Mouse (Mus musculus) embryonic facial prominence, embryonic 15.5 days (tissue): ENCODE measurements around the gene Ankrd13d. TPM values are rescaled to one million over a fixed set of nuclear protein-coding genes. Genes with fewer than 3 reads are reported as not detected.
A peak's percentile ranks its signal among the peaks of the same experiment; 100 is the strongest.

Source experiments
- ATAC-seq: fragments of 200-750 bp; cut with Nextera tagmentation; 2 replicates; pipeline ENCODE4 v1.8.0; 2017; ENCODE audit warnings: low read depth, moderate TSS enrichment; ENCODE audit not compliant: insufficient number of reproducible peaks, low FRiP score, low TSS enrichment
- H3K27ac ChIP-seq: fragments of 300-500 bp; sonication (generic); replicated peaks from 2 replicates; pipeline ENCODE4 v1.5.1; 2015; ENCODE audit warnings: mild to moderate bottlenecking, inconsistent platforms
- H3K27me3 ChIP-seq: fragments of 300-500 bp; sonication (generic); 2 replicates; pipeline ENCODE4 v1.6.1; 2015; ENCODE audit warnings: inconsistent platforms
- H3K36me3 ChIP-seq: fragments of 300-500 bp; sonication (generic); 2 replicates; pipeline ENCODE4 v1.6.1; 2015; ENCODE audit warnings: mild to moderate bottlenecking, inconsistent platforms
- H3K4me1 ChIP-seq: fragments of 300-500 bp; sonication (generic); 2 replicates; pipeline ENCODE4 v1.6.1; 2015; ENCODE audit warnings: inconsistent platforms
- H3K4me2 ChIP-seq: fragments of 300-500 bp; sonication (generic); replicated peaks from 2 replicates; pipeline ENCODE4 v1.6.1; 2015; ENCODE audit warnings: mild to moderate bottlenecking, inconsistent platforms
- H3K4me3 ChIP-seq: fragments of 300-500 bp; sonication (generic); replicated peaks from 2 replicates; pipeline ENCODE4 v1.5.1; 2015; ENCODE audit warnings: mild to moderate bottlenecking, inconsistent platforms
- H3K9ac ChIP-seq: fragments of 300-500 bp; sonication (generic); 2 replicates; pipeline ENCODE4 v1.6.1; 2015; ENCODE audit warnings: inconsistent platforms
- H3K9me3 ChIP-seq: fragments of 300-500 bp; sonication (generic); replicated peaks from 2 replicates; pipeline ENCODE4 v1.6.1; 2016; ENCODE audit warnings: inconsistent platforms
- WGBS: fragments of 180-500 bp; shearing (Covaris S2); methylation state at CpG from one replicate; pipeline ENCODE4 v1.1.7; 2015; 5-methylcytosine and 5-hydroxymethylcytosine counted together
- polyA plus RNA-seq: library from polyadenylated mRNA; unstranded; fragments of >200 nt; fragmentation: Nextera tagmentation; extraction: Ambion mirVana; gene quantifications from 2 replicates; pipeline ENCODE4 v1.2.1, GENCODE M21; 2015

Gene Ankrd13d
- 13.0 and 13.7 TPM in 2 replicates for polyA plus RNA-seq

DNA sequence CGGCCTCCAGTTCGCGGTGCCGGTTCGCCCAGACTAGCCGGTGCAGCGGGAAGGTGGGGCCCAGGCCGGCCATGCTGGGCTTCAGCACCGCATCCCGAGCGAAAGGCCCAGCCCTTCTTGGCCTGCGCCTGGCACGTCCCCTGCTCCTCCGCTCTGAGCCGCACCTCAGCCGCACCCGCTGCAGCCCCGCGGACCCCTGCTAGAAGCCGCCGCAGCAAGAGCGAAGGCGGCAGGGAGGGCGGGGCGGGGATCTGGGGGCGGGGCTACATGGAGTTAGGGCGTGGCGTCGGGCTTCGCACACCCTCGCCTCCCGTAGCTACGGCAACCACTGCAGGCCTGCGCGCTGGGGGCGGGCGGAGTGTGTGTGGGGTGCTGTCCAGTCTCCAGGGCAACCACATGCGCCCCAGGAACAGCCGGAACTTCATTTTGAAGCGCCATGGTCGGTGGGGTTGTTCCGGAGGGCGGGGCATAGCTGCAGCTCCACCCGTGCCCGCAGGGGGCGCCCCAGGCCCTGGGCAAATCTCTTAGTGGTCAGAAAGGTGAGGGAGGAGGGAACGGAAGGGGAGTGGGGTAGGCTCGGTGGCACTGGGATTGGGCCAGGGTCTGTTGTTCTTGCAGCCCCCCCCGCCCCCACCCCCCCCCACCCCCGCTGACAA lies at the start of gene Ankrd13d:
Ankrd13d (minus strand) TSS at position 240 of the 656 bp plus-strand sequence.
- peak within 1 kb of the TSS; percentile 10; the same call in 1 of the 2 replicates for H3K9ac ChIP-seq
- peaks cover 17% of the 10 kb centered on the region for H3K4me1 ChIP-seq
- ATAC-seq: peak; percentile 91
- no peaks in the 10 kb centered on the region for H3K27me3 ChIP-seq
- H3K4me3 ChIP-seq: peak within 1 kb of the TSS; percentile 50
- H3K4me2 ChIP-seq: peak within 1 kb of the TSS; percentile 63
- peak within 1 kb of the TSS; percentile 51; the same call in 1 of the 2 replicates for H3K27ac ChIP-seq
- H3K9me3 ChIP-seq: no peaks in the 10 kb centered on the region
- peaks cover 34% of the 10 kb centered on the region for H3K36me3 ChIP-seq
- WGBS: under 1% methylated on average over 50 of the region's 50 CpGs

DNA sequence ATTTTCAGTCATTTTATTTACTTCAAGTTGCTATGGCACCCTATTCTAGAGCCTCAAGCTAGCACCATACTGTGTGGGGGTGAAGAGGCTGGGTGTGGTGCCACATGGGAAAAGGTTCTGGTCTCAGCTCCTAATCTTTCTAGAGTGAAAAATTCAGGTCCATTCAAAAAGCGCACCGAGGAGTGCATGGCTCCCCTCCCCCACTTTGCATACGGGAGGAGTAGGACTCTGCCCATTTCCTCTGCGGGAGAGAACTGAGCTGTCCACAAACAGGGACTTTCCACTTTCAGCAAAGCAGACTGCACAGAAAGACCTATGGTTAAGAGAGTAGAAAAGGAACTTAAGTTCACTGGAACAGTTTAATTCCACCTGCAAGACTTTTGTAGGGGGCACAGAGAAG lies 49.7 kb upstream of the Ankrd13d start:
- peaks cover 29% of the 10 kb centered on the region for H3K36me3 ChIP-seq

DNA sequence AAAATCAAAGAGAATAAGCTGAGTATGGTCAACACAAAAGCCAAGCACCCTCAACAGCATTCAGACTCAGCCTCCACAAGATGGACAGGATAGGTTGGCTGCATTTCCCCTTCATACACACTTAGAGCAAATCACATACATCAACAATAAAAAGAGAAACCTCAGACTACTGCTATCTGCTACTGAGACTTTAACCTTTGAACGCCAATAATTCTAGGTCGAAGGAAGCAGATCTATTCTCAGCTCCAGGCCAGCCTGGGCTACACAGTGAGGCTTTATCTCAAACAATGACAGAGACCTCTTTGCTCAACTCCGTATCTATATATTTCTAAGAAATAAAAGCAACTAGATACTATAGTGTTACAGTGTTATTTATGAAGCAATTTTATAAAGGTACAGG lies 48.3 kb upstream of the Ankrd13d start:
- Histone ChIP-seq H3K9me3 (no peaks in the 10 kb centered on the region), H3K4me3 (no peak overlapping the region), H3K4me2 (no peak overlapping the region), H3K36me3 (peaks cover 43% of the 10 kb centered on the region), H3K9ac (no peak overlapping the region), H3K4me1 (peaks cover 26% of the 10 kb centered on the region), H3K27ac (no peak overlapping the region), H3K27me3 (no peaks in the 10 kb centered on the region)
- WGBS: 85% methylated on average over 3 of the region's 3 CpGs
- ATAC-seq: no peak

More for the DNA sequence above, 49.7 kb upstream of the Ankrd13d start:
- H3K4me1 ChIP-seq: peaks cover 26% of the 10 kb centered on the region
- no peaks in the 10 kb centered on the region for H3K9me3 ChIP-seq
- H3K4me3 ChIP-seq: peak overlapping the region; percentile 54
- H3K27me3 ChIP-seq: no peaks in the 10 kb centered on the region
- peak overlapping the region; percentile 37 for H3K9ac ChIP-seq
- peak overlapping the region; percentile 93 for H3K27ac ChIP-seq
- ATAC-seq: no peak
- 0% methylated on average over 4 of the region's 4 CpGs for WGBS
- peak overlapping the region; percentile 61 for H3K4me2 ChIP-seq

DNA sequence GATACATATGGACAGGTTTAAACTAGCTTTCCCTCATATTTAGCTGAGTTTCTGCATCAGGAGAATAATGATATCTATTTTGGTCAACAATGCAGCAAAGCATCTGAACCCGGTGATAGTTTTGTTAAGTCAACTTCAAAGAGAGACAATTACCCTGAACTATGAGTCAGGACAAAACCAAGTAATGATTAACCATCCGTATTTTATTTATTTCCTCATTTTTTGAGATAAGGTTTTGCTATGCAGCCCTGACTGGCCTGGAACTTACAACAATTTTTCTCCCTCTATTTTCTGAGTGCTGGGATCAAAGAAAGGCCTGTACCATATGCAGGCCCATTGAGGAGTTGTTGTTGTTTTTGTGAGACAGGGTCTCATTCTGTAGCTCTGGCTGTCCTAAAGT lies 47.7 kb upstream of the Ankrd13d start:
- Histone ChIP-seq H3K4me3 (no peak overlapping the region), H3K9ac (no peak overlapping the region), H3K9me3 (no peaks in the 10 kb centered on the region), H3K36me3 (peaks cover 50% of the 10 kb centered on the region), H3K4me1 (peaks cover 26% of the 10 kb centered on the region), H3K27me3 (no peaks in the 10 kb centered on the region), H3K4me2 (no peak overlapping the region), H3K27ac (no peak overlapping the region)
- no peak for ATAC-seq
- 87% methylated on average over 2 of the region's 2 CpGs for WGBS

DNA sequence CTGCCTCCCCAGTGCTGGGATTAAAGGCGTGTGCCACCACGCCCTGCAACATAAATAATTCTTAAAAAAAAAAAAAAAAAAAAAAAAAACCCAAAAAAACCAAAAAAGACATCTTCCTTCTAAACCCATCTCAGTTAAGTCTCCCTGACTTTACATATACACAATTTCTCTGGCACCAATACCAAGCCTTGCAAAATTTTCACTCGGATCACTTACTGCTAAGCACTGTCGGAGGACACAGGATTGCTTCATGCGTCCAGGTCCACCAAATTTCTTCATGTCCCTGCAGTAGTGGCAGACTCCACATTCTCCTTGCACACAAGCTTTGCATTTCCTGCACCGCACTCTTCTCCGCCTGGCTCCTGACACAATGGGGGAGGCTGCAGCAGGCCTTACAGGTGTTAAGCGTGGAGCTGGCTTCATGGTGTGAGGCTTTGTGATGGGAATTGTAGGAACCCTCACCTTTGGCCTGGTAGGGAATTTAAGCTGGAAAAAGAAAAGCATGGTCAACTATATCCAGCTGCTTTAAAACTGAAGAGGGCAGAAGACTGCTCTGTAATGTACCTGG lies 45.9 kb upstream of the Ankrd13d start:
- Histone ChIP-seq H3K4me2 (no peak overlapping the region), H3K36me3 (peaks cover 68% of the 10 kb centered on the region), H3K9ac (no peak overlapping the region), H3K9me3 (no peaks in the 10 kb centered on the region), H3K27me3 (no peaks in the 10 kb centered on the region), H3K27ac (no peak overlapping the region), H3K4me3 (no peak overlapping the region), H3K4me1 (peaks cover 15% of the 10 kb centered on the region)
- ATAC-seq: no peak
- 88% methylated on average over 8 of the region's 8 CpGs for WGBS

DNA sequence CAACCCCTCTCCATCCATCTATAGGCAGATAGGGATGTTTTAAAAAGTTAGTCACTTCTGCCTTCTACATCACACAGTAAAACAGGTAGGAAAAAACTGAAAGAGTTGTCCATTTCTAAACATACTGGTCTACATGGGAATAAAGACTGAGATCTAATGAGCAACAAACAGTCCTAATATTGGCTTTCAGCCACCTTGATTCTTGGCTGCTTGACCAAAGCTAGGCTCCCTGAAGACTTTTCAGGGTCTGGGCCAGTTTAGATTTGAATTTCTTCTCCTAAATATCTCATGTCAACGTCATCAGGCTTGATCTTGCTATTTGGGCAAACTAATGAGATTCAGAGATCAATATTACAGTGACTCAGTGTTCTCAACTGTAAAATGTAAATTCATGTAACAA lies 43.9 kb upstream of the Ankrd13d start:
- no peaks in the 10 kb centered on the region for H3K9me3 ChIP-seq
- no peak overlapping the region for H3K9ac ChIP-seq
- no peak overlapping the region for H3K27ac ChIP-seq
- no peak overlapping the region for H3K4me2 ChIP-seq
- H3K4me1 ChIP-seq: peaks cover 4% of the 10 kb centered on the region
- H3K4me3 ChIP-seq: no peak overlapping the region
- WGBS: 52% methylated on average over 1 of the region's 1 CpGs
- H3K36me3 ChIP-seq: peaks cover 85% of the 10 kb centered on the region
- H3K27me3 ChIP-seq: no peaks in the 10 kb centered on the region
- ATAC-seq: no peak

DNA sequence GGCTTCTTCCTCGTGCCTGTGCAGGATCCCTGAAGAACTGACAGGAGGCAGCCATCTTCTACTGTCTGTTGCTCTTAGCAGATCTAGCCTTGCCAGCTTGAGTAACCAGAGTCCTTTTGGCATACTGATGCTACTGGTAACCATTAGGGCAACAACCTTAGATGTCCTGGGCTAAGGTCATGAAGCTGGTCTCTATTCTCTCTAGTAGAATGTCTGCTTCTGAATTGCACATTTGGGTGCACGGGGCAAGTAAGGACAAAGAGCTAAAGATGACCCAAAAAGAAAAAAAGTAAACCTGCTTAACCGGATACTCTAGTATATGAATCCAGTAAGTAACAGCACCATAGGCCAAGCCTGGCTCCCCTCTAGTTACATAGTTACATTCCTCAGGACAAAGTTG lies 43.2 kb upstream of the Ankrd13d start:
- Histone ChIP-seq H3K36me3 (peaks cover 88% of the 10 kb centered on the region), H3K4me3 (no peak overlapping the region), H3K27me3 (no peaks in the 10 kb centered on the region), H3K9me3 (no peaks in the 10 kb centered on the region), H3K9ac (no peak overlapping the region), H3K4me1 (no peaks in the 10 kb centered on the region), H3K27ac (no peak overlapping the region), H3K4me2 (no peak overlapping the region)
- WGBS: 68% methylated on average over 3 of the region's 3 CpGs
- ATAC-seq: no peak

DNA sequence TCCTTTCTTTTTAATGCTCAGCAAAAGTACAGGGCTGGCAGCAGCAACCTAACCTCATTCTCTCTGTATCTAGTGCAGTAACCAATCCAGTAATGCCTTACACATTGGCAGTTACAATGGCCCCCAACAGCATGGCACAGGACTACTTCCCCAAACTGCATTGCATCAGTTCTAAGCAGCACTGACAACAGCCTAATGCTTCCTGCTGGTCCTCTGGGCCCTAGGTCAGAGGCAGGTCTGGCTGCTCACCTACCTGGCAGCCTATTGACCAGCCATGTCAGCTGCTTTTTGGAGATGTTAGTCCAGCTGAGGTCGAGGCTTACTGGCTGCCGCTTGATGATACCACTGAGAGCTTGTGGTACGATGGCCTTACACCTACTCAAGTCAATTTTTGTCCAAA lies 39.2 kb upstream of the Ankrd13d start:
- Histone ChIP-seq H3K36me3 (peaks cover 96% of the 10 kb centered on the region), H3K4me2 (no peak overlapping the region), H3K4me1 (no peaks in the 10 kb centered on the region), H3K9ac (no peak overlapping the region), H3K9me3 (no peaks in the 10 kb centered on the region), H3K27ac (no peak overlapping the region), H3K4me3 (no peak overlapping the region), H3K27me3 (no peaks in the 10 kb centered on the region)
- WGBS: 96% methylated on average over 3 of the region's 3 CpGs
- ATAC-seq: no peak

DNA sequence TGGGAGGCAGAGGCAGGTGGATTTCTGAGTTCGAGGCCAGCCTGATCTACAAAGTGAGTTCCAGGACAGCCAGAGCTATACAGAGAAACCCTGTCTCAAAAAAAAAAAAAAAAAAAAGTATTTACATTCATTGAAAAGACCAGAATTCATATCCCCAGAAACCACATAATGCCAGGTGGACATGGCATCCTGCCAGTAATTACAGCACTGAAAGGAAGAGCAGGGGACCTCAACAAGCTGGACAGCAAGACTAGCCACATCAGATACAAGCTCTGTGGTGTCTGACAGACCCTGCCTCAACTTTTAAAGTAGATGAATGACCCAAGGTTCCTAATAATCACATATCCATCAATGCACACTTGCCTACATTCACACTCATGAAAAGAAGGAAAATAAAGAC lies 38.7 kb upstream of the Ankrd13d start:
- no peak overlapping the region for H3K4me3 ChIP-seq
- H3K4me1 ChIP-seq: no peaks in the 10 kb centered on the region
- ATAC-seq: no peak
- WGBS: 91% methylated on average over 1 of the region's 1 CpGs
- H3K27ac ChIP-seq: no peak overlapping the region
- H3K4me2 ChIP-seq: no peak overlapping the region
- H3K27me3 ChIP-seq: no peaks in the 10 kb centered on the region
- no peaks in the 10 kb centered on the region for H3K9me3 ChIP-seq
- no peak overlapping the region for H3K9ac ChIP-seq
- peaks cover 96% of the 10 kb centered on the region for H3K36me3 ChIP-seq

DNA sequence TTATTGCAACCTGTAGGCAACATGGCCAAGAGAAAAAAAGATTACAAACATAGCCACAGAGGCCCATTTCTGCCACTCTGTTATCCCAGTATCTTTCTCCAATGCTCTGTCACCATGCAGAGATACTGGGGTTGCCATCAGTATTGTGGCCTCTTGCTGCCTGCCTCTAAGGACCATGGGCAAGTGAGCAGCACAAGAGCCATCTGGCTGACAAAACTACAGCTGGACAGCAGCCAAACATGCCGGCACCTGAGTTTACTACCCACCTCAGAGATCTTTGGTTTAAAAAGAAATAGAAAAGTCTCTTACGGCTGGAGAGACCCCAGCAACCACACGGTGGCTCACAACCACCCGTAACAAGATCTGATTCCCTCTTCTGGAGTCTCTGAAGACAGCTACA lies 36.3 kb upstream of the Ankrd13d start:
- peaks cover 88% of the 10 kb centered on the region for H3K36me3 ChIP-seq
- no peak overlapping the region for H3K4me2 ChIP-seq
- ATAC-seq: no peak
- no peaks in the 10 kb centered on the region for H3K27me3 ChIP-seq
- H3K9me3 ChIP-seq: no peaks in the 10 kb centered on the region
- WGBS: 67% methylated on average over 4 of the region's 4 CpGs
- H3K9ac ChIP-seq: no peak overlapping the region
- no peaks in the 10 kb centered on the region for H3K4me1 ChIP-seq
- no peak overlapping the region for H3K27ac ChIP-seq
- no peak overlapping the region for H3K4me3 ChIP-seq

DNA sequence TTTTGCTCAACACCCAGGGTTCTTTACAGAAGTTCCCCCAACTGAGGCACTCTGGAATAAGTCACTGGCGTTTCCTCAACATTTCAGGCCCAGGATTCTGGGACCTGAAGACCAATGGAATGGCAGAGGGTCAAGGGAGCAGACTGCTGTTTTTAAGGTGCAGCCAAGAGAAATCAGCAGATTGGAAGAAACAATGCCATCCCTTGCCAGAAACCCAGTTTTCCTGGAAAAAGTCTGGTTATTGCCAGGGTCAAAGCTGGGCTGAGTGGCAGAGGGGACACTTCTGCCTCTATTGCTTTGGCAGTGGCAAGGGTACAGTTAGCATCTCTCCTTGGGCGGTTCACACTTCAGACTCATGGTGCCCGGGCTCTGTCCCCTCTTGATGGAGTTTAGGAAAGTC lies 34.2 kb upstream of the Ankrd13d start:
- WGBS: 88% methylated on average over 3 of the region's 3 CpGs
- H3K36me3 ChIP-seq: peaks cover 69% of the 10 kb centered on the region
- no peak for ATAC-seq

More for the DNA sequence above, 34.2 kb upstream of the Ankrd13d start:
- Histone ChIP-seq H3K9me3 (no peaks in the 10 kb centered on the region), H3K4me2 (no peak overlapping the region), H3K27me3 (no peaks in the 10 kb centered on the region), H3K27ac (no peak overlapping the region), H3K4me1 (no peaks in the 10 kb centered on the region), H3K9ac (no peak overlapping the region), H3K4me3 (no peak overlapping the region)
